Comparison of ENCODE assay signal across 27 mouse cellular contexts in genomic region chr8:108826414-108826813, GRCm38 (mm10).
A peak's percentile ranks its signal among the peaks of the same experiment; 100 is the strongest.
DNase-seq lines count a peak whose midpoint lies in the region; ATAC-seq lines count a peak whose summit lies in the region.
"Had no signal": no experiment of that assay in that cellular context is flagged by ENCODE, and none has a peak within 500 bp of the region (broad histone marks: within the 10 kb centered on the region; RNA-seq: fewer than 3 reads in every experiment).

No protein-coding gene starts in this region.

- H3K4me1 ChIP-seq in hindbrain, embryonic 13.5 days (replicated peaks): peaks cover 77% of the 10 kb centered on the region
- peaks cover 76% of the 10 kb centered on the region for H3K4me1 ChIP-seq in hindbrain, embryonic 12.5 days
- H3K4me1 ChIP-seq in liver, embryonic 13.5 days (replicated peaks): peaks cover 15% of the 10 kb centered on the region
- peaks cover 83% of the 10 kb centered on the region for H3K4me1 ChIP-seq in neural tube, embryonic 13.5 days (replicated peaks)
- H3K4me1 ChIP-seq in neural tube, embryonic 15.5 days: peaks cover 74% of the 10 kb centered on the region

- no peak for ATAC-seq in hindbrain, embryonic 13.5 days (ENCODE audit: low FRiP score)
- ATAC-seq in hindbrain, embryonic 12.5 days (ENCODE audit: low FRiP score): no peak
- ATAC-seq in liver, embryonic 13.5 days (ENCODE audit: low read depth): peak; percentile 52; the same call in 1 of the 2 replicates
- ATAC-seq in neural tube, embryonic 13.5 days (ENCODE audit: low read depth): no peak
- ATAC-seq in neural tube, embryonic 15.5 days (ENCODE audit: low FRiP score): no peak
- ATAC-seq: activated CD4-positive, CD25-positive, alpha-beta regulatory T cell, adult 4 months; forebrain, embryonic 13.5 days; forebrain, embryonic 16.5 days; hindbrain, embryonic 16.5 days had no signal

- H3K9me3 ChIP-seq in hindbrain, embryonic 13.5 days: no peaks in the 10 kb centered on the region
- no peaks in the 10 kb centered on the region for H3K9me3 ChIP-seq in hindbrain, embryonic 12.5 days (replicated peaks)
- no peaks in the 10 kb centered on the region for H3K9me3 ChIP-seq in liver, embryonic 13.5 days (replicated peaks)
- H3K9me3 ChIP-seq in neural tube, embryonic 13.5 days: no peaks in the 10 kb centered on the region
- H3K9me3 ChIP-seq in neural tube, embryonic 15.5 days (replicated peaks): no peaks in the 10 kb centered on the region
- H3K9me3 ChIP-seq: embryonic facial prominence, embryonic 10.5 days; embryonic facial prominence, embryonic 13.5 days; forebrain, embryonic 13.5 days; heart, embryonic 10.5 days; heart, embryonic 13.5 days had no signal

- H3K4me3 ChIP-seq in hindbrain, embryonic 13.5 days: no peak overlapping the region
- no peak overlapping the region for H3K4me3 ChIP-seq in hindbrain, embryonic 12.5 days
- no peak overlapping the region for H3K4me3 ChIP-seq in liver, embryonic 13.5 days (replicated peaks)
- H3K4me3 ChIP-seq in neural tube, embryonic 13.5 days: no peak overlapping the region
- H3K4me3 ChIP-seq in neural tube, embryonic 15.5 days (replicated peaks): no peak overlapping the region
- H3K4me3 ChIP-seq: embryonic facial prominence, embryonic 10.5 days; embryonic facial prominence, embryonic 13.5 days; erythroblast, embryonic 14.5 days; forebrain, embryonic 13.5 days; heart, adult 2 months; heart, embryonic 10.5 days; heart, embryonic 13.5 days had no signal

- no peak overlapping the region for H3K4me2 ChIP-seq in hindbrain, embryonic 13.5 days
- no peak overlapping the region for H3K4me2 ChIP-seq in hindbrain, embryonic 12.5 days (replicated peaks)
- no peak overlapping the region for H3K4me2 ChIP-seq in liver, embryonic 13.5 days
- H3K4me2 ChIP-seq in neural tube, embryonic 13.5 days: no peak overlapping the region
- no peak overlapping the region for H3K4me2 ChIP-seq in neural tube, embryonic 15.5 days
- H3K4me2 ChIP-seq: embryonic facial prominence, embryonic 13.5 days; forebrain, embryonic 13.5 days; heart, embryonic 13.5 days had no signal

- no peak overlapping the region for H3K9ac ChIP-seq in hindbrain, embryonic 13.5 days
- H3K9ac ChIP-seq in hindbrain, embryonic 12.5 days: no peak overlapping the region
- H3K9ac ChIP-seq in liver, embryonic 13.5 days: no peak overlapping the region
- no peak overlapping the region for H3K9ac ChIP-seq in neural tube, embryonic 13.5 days
- H3K9ac ChIP-seq in neural tube, embryonic 15.5 days (replicated peaks): no peak overlapping the region
- H3K9ac ChIP-seq: embryonic facial prominence, embryonic 13.5 days; forebrain, embryonic 13.5 days; heart, embryonic 13.5 days had no signal

- H3K27me3 ChIP-seq in hindbrain, embryonic 13.5 days: peaks cover 6% of the 10 kb centered on the region; the same call in 1 of the 2 replicates
- H3K27me3 ChIP-seq in hindbrain, embryonic 12.5 days: no peaks in the 10 kb centered on the region
- no peaks in the 10 kb centered on the region for H3K27me3 ChIP-seq in liver, embryonic 13.5 days
- no peaks in the 10 kb centered on the region for H3K27me3 ChIP-seq in neural tube, embryonic 13.5 days
- no peaks in the 10 kb centered on the region for H3K27me3 ChIP-seq in neural tube, embryonic 15.5 days (replicated peaks)
- H3K27me3 ChIP-seq: embryonic facial prominence, embryonic 13.5 days; heart, embryonic 13.5 days had no signal

- WGBS in hindbrain, embryonic 13.5 days: 72% methylated on average over 4 of the region's 4 CpGs
- 79% methylated on average over 4 of the region's 4 CpGs for WGBS in hindbrain, embryonic 12.5 days
- 66% methylated on average over 4 of the region's 4 CpGs for WGBS in liver, embryonic 13.5 days (ENCODE audit: insufficient replicate concordance)
- WGBS in neural tube, embryonic 13.5 days: 79% methylated on average over 4 of the region's 4 CpGs
- 77% methylated on average over 4 of the region's 4 CpGs for WGBS in neural tube, embryonic 15.5 days

- no peaks in the 10 kb centered on the region for H3K36me3 ChIP-seq in hindbrain, embryonic 13.5 days
- no peaks in the 10 kb centered on the region for H3K36me3 ChIP-seq in hindbrain, embryonic 12.5 days
- H3K36me3 ChIP-seq in liver, embryonic 13.5 days: no peaks in the 10 kb centered on the region
- no peaks in the 10 kb centered on the region for H3K36me3 ChIP-seq in neural tube, embryonic 13.5 days
- no peaks in the 10 kb centered on the region for H3K36me3 ChIP-seq in neural tube, embryonic 15.5 days
- H3K36me3 ChIP-seq: embryonic facial prominence, embryonic 13.5 days; heart, embryonic 10.5 days; heart, embryonic 13.5 days had no signal

- peak overlapping the region; percentile 58; the same call in 1 of the 2 replicates for H3K27ac ChIP-seq in hindbrain, embryonic 13.5 days
- H3K27ac ChIP-seq in hindbrain, embryonic 12.5 days: no peak overlapping the region
- no peak overlapping the region for H3K27ac ChIP-seq in liver, embryonic 13.5 days
- H3K27ac ChIP-seq in neural tube, embryonic 13.5 days (replicated peaks): 0 out of 2 replicates have a peak overlapping the region, but pooled peaks have one; percentile 28
- H3K27ac ChIP-seq in neural tube, embryonic 15.5 days (replicated peaks): no peak overlapping the region
- H3K27ac ChIP-seq: embryonic facial prominence, embryonic 10.5 days; embryonic facial prominence, embryonic 13.5 days; forebrain, embryonic 13.5 days; heart, embryonic 10.5 days; heart, embryonic 13.5 days had no signal

- no peak for DNase-seq in liver, embryonic 13.5 days
- no peak for DNase-seq in liver
- DNase-seq: adrenal gland, adult 8-10 months; adrenal gland, postnatal 25 days; cerebellum, adult 11-12 months; cerebellum, adult 8-10 months; cerebellum, postnatal 10 days; cerebellum, postnatal 36 days; embryo, embryonic 11 days; gastrocnemius, postnatal 10 days; gastrocnemius, postnatal 36 days; heart, adult 2 months; heart, postnatal 14 days; heart, postnatal 4 days had no signal

Comparison
In these comparisons a context has a peak if more than half of its experiments do, and no peak if none do; other contexts are left out.
1. H3K27ac ChIP-seq: peak in hindbrain, embryonic 13.5 days (single experiment) and neural tube, embryonic 13.5 days (single experiment); none in hindbrain, embryonic 12.5 days (single experiment), liver, embryonic 13.5 days (single experiment) and neural tube, embryonic 15.5 days (single experiment).